Mouse (Mus musculus) hindbrain, postnatal 0 days (tissue): Measurements from ENCODE around the gene St8sia4. TPM values are rescaled to one million over a fixed set of nuclear protein-coding genes. Genes with fewer than 3 reads are reported as not detected.

Source experiments
- ATAC-seq: fragments of 200-750 bp; cut with Nextera tagmentation; 2 replicates; pipeline ENCODE4 v1.8.0; 2017; ENCODE audit warnings: mild to moderate bottlenecking, moderate TSS enrichment, moderate library complexity
- DNase-seq: peaks from one replicate; pipeline ENCODE4 v3.0.0-alpha.2; 2015; ENCODE audit warnings: low spot score
- H3K27ac ChIP-seq: fragments of 300-500 bp; sonication (generic); 2 replicates; pipeline ENCODE4 v1.5.1; 2014; ENCODE audit warnings: mild to moderate bottlenecking
- H3K27me3 ChIP-seq: fragments of 300-500 bp; sonication (generic); 2 replicates; pipeline ENCODE4 v1.6.1; 2014; ENCODE audit warnings: low read length, mixed read lengths; ENCODE audit not compliant: insufficient read depth
- H3K36me3 ChIP-seq: fragments of 300-500 bp; sonication (generic); 2 replicates; pipeline ENCODE4 v1.6.1; 2014; ENCODE audit warnings: low read length, mixed read lengths; ENCODE audit not compliant: insufficient read depth
- H3K4me1 ChIP-seq: fragments of 300-500 bp; sonication (generic); 2 replicates; pipeline ENCODE4 v1.6.1; 2014; ENCODE audit warnings: antibody characterized with exemption, low read length, mixed read lengths; ENCODE audit not compliant: insufficient read depth
- H3K4me2 ChIP-seq: fragments of 300-500 bp; sonication (generic); 2 replicates; pipeline ENCODE4 v1.6.1; 2014; ENCODE audit warnings: low read depth, mild to moderate bottlenecking, low read length, moderate library complexity, mixed read lengths
- H3K4me3 ChIP-seq: fragments of 300-500 bp; sonication (generic); 2 replicates; pipeline ENCODE4 v1.5.1; 2014; ENCODE audit warnings: low read length
- H3K9ac ChIP-seq: fragments of 300-500 bp; sonication (generic); replicated peaks from 2 replicates; pipeline ENCODE4 v1.6.1; 2014; ENCODE audit warnings: mild to moderate bottlenecking, low read length, moderate library complexity, mixed read lengths
- H3K9me3 ChIP-seq: fragments of 300-500 bp; sonication (generic); 2 replicates; pipeline ENCODE4 v1.6.1; 2016; ENCODE audit warnings: low read length, mixed read lengths
- CTCF ChIP-seq: IDR thresholded peaks from 2 replicates; pipeline ENCODE4 v1.5.1; 2016; ENCODE audit warnings: antibody characterized with exemption, control low read depth, low read depth
- WGBS: fragments of 180-500 bp; shearing (Covaris S2); extraction: QIAGEN DNeasy Blood & Tissue Kit; methylation state at CpG from one replicate; pipeline ENCODE4 v1.1.7; 2014; 5-methylcytosine and 5-hydroxymethylcytosine counted together
- polyA plus RNA-seq: library from polyadenylated mRNA; unstranded; fragments of >200 nt; fragmentation: Nextera tagmentation; extraction: Ambion mirVana; gene quantifications from 2 replicates; pipeline ENCODE4 v1.2.1, GENCODE M21; 2015
- total RNA-seq: library from RNA; depleted of rRNA; stranded (reverse); fragments of >200 nt; gene quantifications from 2 replicates; pipeline ENCODE4 v1.2.3, GENCODE M21; 2014; rRNA removed

St8sia4 gene
- total RNA-seq: 36.4 and 37.1 TPM in 2 replicates
- polyA plus RNA-seq: 12.8 and 13.3 TPM in 2 replicates

DNA sequence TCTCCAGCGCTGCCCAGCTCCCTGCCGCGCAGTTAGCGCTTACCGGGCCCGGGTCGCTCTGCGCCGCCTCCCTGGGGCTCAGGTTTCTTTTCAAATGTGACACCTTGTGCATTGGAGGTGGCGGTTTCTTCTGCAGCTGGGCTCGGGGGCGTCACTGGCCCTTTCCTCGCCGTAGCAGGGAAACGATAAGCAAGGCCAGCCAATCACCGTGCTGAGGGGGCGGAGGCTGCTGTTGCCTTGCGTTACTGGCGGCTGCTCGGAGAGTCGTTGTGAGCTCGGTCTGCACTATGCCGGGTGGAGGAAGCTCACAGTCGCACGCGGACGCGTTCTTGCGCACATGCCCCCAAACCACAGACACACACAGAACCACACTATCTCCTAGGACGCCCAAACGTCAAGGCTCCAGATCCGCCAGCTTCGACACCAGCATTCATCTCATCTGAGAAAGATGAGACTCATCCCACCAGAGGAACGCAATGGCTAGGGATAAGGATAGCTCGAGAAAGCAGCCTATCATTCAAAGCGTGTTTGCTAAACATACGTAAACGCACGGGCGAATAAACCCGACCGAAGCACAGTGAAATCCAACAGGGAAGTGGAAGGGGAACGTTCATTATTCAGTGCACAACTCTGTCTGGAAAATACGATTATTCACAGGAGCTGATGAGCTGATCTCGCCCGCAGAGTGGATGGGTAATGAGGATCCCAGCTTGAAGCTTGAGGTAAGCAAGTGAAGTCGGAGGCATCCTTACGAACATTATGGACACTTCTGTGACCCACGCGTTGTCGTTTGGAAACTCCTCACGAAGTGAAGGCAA lies at the start of gene St8sia4:
Gene St8sia4, minus strand, starts transcription at position 137 of the 818 bp plus-strand sequence.
- H3K4me2 ChIP-seq: peak within 1 kb of the TSS; percentile 90
- H3K9ac ChIP-seq: peak within 1 kb of the TSS; percentile 71
- no peaks in the 10 kb centered on the region for H3K9me3 ChIP-seq
- H3K4me1 ChIP-seq: 0 out of 2 replicates have a peak, but pooled peaks cover 3% of the 10 kb centered on the region
- peak; percentile 97 for ATAC-seq
- no peaks in the 10 kb centered on the region for H3K36me3 ChIP-seq
- under 1% methylated on average over 52 of the region's 52 CpGs for WGBS
- H3K4me3 ChIP-seq: peak within 1 kb of the TSS; percentile 74
- H3K27me3 ChIP-seq: no peaks in the 10 kb centered on the region
- peak; percentile 95 for DNase-seq
- TF ChIP-seq CTCF: no peak
- H3K27ac ChIP-seq: peak within 1 kb of the TSS; percentile 84

DNA sequence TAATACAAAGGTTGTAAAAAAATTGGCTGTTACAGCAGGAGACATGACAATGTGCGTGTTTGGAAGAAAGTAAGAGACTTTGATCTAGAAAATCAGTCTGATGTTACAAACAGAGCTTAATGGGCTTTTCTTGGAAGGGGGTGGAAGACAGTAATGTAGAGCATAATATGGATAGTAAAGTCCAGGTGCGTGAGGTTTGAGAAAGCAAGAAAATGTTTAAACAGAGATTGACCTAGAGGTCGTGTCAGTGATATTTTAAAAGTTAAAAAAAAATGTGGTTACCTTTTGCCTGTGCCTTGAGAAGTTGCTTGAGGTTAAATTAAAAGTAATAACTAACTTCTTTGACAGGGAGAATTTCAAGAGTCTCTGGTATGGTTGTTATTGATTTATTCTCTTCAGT lies 41.8 kb upstream of the St8sia4 start:
- H3K4me1 ChIP-seq: no peaks in the 10 kb centered on the region
- no peak for TF ChIP-seq CTCF
- no peaks in the 10 kb centered on the region for H3K36me3 ChIP-seq
- H3K4me2 ChIP-seq: no peak overlapping the region
- H3K9ac ChIP-seq: no peak overlapping the region
- no peak for DNase-seq
- no peak overlapping the region for H3K4me3 ChIP-seq
- H3K27me3 ChIP-seq: no peaks in the 10 kb centered on the region
- no peaks in the 10 kb centered on the region for H3K9me3 ChIP-seq
- WGBS: 87% methylated on average over 3 of the region's 3 CpGs
- H3K27ac ChIP-seq: no peak overlapping the region
- ATAC-seq: no peak

GRCm38 (mm10) chr1:95699903-95700302 lies 32.5 kb upstream of the St8sia4 start:
- H3K36me3 ChIP-seq: no peaks in the 10 kb centered on the region
- no peak overlapping the region for H3K4me2 ChIP-seq
- no peaks in the 10 kb centered on the region for H3K9me3 ChIP-seq

DNA sequence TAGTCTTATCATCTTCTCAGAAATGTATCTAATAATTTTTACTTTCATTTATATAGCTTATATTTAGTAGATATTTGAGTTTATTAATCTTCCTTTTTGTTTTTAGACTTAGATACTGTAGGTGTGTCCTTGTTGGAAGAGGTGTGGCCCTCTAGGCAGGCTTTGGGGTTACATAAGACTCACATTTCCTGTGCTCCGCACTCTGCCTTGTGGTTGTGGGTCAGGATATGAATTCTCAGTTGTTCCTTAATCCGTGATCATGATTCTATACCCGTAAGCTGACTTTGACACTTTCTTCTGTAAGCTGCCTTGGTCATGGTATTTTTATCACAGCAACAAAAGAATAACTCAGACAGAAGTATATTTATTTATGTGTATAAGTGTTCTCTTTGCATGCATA lies 6.7 kb upstream of the St8sia4 start:
- no peak for TF ChIP-seq CTCF
- no peak for DNase-seq
- H3K4me2 ChIP-seq: no peak overlapping the region
- no peaks in the 10 kb centered on the region for H3K36me3 ChIP-seq
- H3K4me1 ChIP-seq: no peaks in the 10 kb centered on the region
- ATAC-seq: no peak
- WGBS: 84% methylated on average over 3 of the region's 3 CpGs
- no peak overlapping the region for H3K9ac ChIP-seq
- no peak overlapping the region for H3K4me3 ChIP-seq
- H3K27me3 ChIP-seq: no peaks in the 10 kb centered on the region
- H3K27ac ChIP-seq: no peak overlapping the region
- H3K9me3 ChIP-seq: no peaks in the 10 kb centered on the region

More at GRCm38 (mm10) chr1:95699903-95700302, 32.5 kb upstream of the St8sia4 start:
- Histone ChIP-seq H3K4me1 (no peaks in the 10 kb centered on the region), H3K4me3 (no peak overlapping the region), H3K27me3 (no peaks in the 10 kb centered on the region), H3K9ac (no peak overlapping the region), H3K27ac (no peak overlapping the region)
- DNase-seq (no peak), ATAC-seq (no peak)
- TF ChIP-seq CTCF: no peak

- Histone ChIP-seq H3K9me3 (no peaks in the 10 kb centered on the region), H3K4me2 (peak overlapping the region; percentile 90), H3K27ac (peak overlapping the region; percentile 84; the same call in 1 of the 2 replicates), H3K27me3 (no peaks in the 10 kb centered on the region), H3K9ac (peak overlapping the region; percentile 71), H3K4me1 (0 out of 2 replicates have a peak, but pooled peaks cover 3% of the 10 kb centered on the region), H3K4me3 (peak overlapping the region; percentile 74), H3K36me3 (no peaks in the 10 kb centered on the region)
- TF ChIP-seq CTCF: no peak
- ATAC-seq (no peak), DNase-seq (peak; percentile 16)
- under 1% methylated on average over 6 of the region's 6 CpGs for WGBS
Measured at GRCm38 (mm10) chr1:95668253-95668805, 958 bp upstream of the St8sia4 start.

DNA sequence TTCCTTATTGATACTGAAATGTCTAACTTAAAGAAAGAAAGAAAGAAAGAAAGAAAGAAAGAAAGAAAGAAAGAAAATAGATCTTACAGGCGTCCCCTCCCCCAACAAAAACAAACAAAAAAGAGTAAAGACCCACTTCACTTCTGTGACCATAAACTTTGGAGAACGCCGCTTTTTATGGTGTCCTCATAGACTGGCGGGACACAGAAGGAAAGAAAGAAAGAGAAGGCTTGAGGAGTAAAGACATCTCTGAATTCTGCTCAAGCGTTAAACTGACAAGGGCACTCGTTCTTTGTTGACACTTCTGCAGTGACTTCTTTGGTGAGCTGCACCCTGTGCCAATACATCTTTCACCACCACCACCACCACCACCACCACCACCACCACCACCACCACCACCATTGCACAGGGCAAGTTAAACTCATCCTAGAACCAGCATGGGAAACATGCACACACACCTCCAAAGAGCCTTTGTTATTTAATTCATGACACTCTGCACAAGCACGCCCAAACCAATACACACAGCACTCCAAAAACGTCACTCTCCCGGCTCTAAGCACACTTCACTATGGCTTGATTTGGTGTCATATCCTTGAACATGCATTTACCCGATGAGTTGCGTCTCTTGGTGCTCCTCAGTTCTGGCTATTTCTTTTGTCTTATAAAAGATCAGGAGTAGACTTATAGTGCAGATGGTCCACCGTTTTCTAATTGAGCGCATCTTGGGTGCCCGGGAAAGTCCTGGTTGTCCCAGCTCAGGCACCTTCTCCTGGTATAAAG lies 640 bp downstream of the St8sia4 start:
- TF ChIP-seq CTCF: no peak

More for the DNA sequence above, 640 bp downstream of the St8sia4 start:
- ATAC-seq (no peak), DNase-seq (peak; percentile 26)
- under 1% methylated on average over 14 of the region's 14 CpGs for WGBS
- no peaks in the 10 kb centered on the region for H3K27me3 ChIP-seq
- H3K27ac ChIP-seq: peak overlapping the region; percentile 84
- no peaks in the 10 kb centered on the region for H3K9me3 ChIP-seq
- H3K4me1 ChIP-seq: 0 out of 2 replicates have a peak, but pooled peaks cover 3% of the 10 kb centered on the region
- H3K9ac ChIP-seq: peak overlapping the region; percentile 71
- H3K36me3 ChIP-seq: no peaks in the 10 kb centered on the region
- H3K4me2 ChIP-seq: peak overlapping the region; percentile 90
- peak overlapping the region; percentile 74 for H3K4me3 ChIP-seq
